In genomic region chr9:21329699-21330289, GRCm38 (mm10) we compare ENCODE assay signal across 15 mouse cellular contexts. TPM values are rescaled to one million over a fixed set of nuclear protein-coding genes. Genes with fewer than 3 reads are reported as not detected.
DNase-seq lines count a peak whose midpoint lies in the region; ATAC-seq lines count a peak whose summit lies in the region.
"Had no signal": no experiment of that assay in that cellular context is flagged by ENCODE, and none has a peak within 500 bp of the region (broad histone marks: within the 10 kb centered on the region; RNA-seq: fewer than 3 reads in every experiment).

No protein-coding gene starts in this region.

- H3K27me3 ChIP-seq in heart, embryonic 11.5 days (ENCODE audit: control insufficient read depth, insufficient read depth, low read length): no peaks in the 10 kb centered on the region
- H3K27me3 ChIP-seq in kidney, embryonic 16.5 days (ENCODE audit: insufficient read depth, low read length): no peaks in the 10 kb centered on the region
- H3K27me3 ChIP-seq: kidney, embryonic 15.5 days; limb, embryonic 13.5 days; neural tube, embryonic 12.5 days had no signal

- no peak overlapping the region for H3K4me2 ChIP-seq in heart, embryonic 11.5 days
- no peak overlapping the region for H3K4me2 ChIP-seq in kidney, embryonic 16.5 days (replicated peaks; ENCODE audit: low read depth, low read length)
- H3K4me2 ChIP-seq: kidney, embryonic 15.5 days; limb, embryonic 13.5 days; midbrain, embryonic 11.5 days; neural tube, embryonic 12.5 days had no signal

- peak overlapping the region; percentile 24; the same call in 1 of the 2 replicates for H3K9ac ChIP-seq in heart, embryonic 11.5 days (ENCODE audit: low read depth, low read length)
- H3K9ac ChIP-seq in kidney, embryonic 16.5 days (replicated peaks; ENCODE audit: low read length): no peak overlapping the region
- H3K9ac ChIP-seq: kidney, embryonic 15.5 days; limb, embryonic 13.5 days; neural tube, embryonic 12.5 days had no signal

- no peaks in the 10 kb centered on the region for H3K9me3 ChIP-seq in heart, embryonic 11.5 days (replicated peaks; ENCODE audit: control insufficient read depth, low read length)
- no peaks in the 10 kb centered on the region for H3K9me3 ChIP-seq in kidney, embryonic 16.5 days (ENCODE audit: low read length)
- H3K9me3 ChIP-seq: kidney, embryonic 15.5 days; limb, embryonic 13.5 days; neural tube, embryonic 12.5 days had no signal

- H3K36me3 ChIP-seq in heart, embryonic 11.5 days (ENCODE audit: control insufficient read depth, insufficient read depth, low read length): no peaks in the 10 kb centered on the region
- H3K36me3 ChIP-seq in kidney, embryonic 16.5 days (ENCODE audit: insufficient read depth, low read length): peaks cover 5% of the 10 kb centered on the region; the same call in 1 of the 2 replicates
- H3K36me3 ChIP-seq: kidney, embryonic 15.5 days had no signal

- H3K4me3 ChIP-seq in heart, embryonic 11.5 days (ENCODE audit: low read depth, low read length): no peak overlapping the region
- H3K4me3 ChIP-seq in kidney, embryonic 16.5 days (ENCODE audit: low read length): no peak overlapping the region
- H3K4me3 ChIP-seq: kidney, embryonic 15.5 days; limb, embryonic 13.5 days; neural tube, embryonic 12.5 days had no signal

- peaks cover 30% of the 10 kb centered on the region for H3K4me1 ChIP-seq in heart, embryonic 11.5 days (ENCODE audit: control insufficient read depth, insufficient read depth, low read length)
- H3K4me1 ChIP-seq in kidney, embryonic 16.5 days (ENCODE audit: insufficient read depth, low read length): peaks cover 16% of the 10 kb centered on the region

- H3K27ac ChIP-seq in heart, embryonic 11.5 days (ENCODE audit: low read depth, low read length): peak overlapping the region; percentile 67
- no peak overlapping the region for H3K27ac ChIP-seq in kidney, embryonic 16.5 days (ENCODE audit: low read length)
- H3K27ac ChIP-seq: kidney, embryonic 15.5 days; limb, embryonic 13.5 days; neural tube, embryonic 12.5 days had no signal

- no peak for DNase-seq in heart, postnatal 36 days
- DNase-seq in ovary, postnatal 36 days (ENCODE audit: low spot score): peak; percentile 5
- no peak for DNase-seq in ovary, postnatal 14 days (ENCODE audit: low spot score)
- DNase-seq in adrenal gland, postnatal 36 days: peak; percentile 34 to 56
- DNase-seq in naive thymus-derived CD4-positive, alpha-beta T cell, adult 2 months (ENCODE audit: low read depth): peak; percentile 64
- no peak for DNase-seq in urinary bladder, postnatal 4 days (ENCODE audit: low spot score in 2 of 2)
- DNase-seq: cerebellum, postnatal 36 days; layer of hippocampus, postnatal 36 days; right cerebral cortex, postnatal 14 days had no signal

- ATAC-seq in heart, embryonic 11.5 days (replicated peaks; ENCODE audit: insufficient number of reproducible peaks, low FRiP score, low TSS enrichment): no peak
- ATAC-seq in kidney, embryonic 16.5 days (ENCODE audit: low FRiP score, low TSS enrichment): no peak

- WGBS in heart, embryonic 11.5 days (ENCODE audit: insufficient replicate concordance): 89% methylated on average over 10 of the region's 10 CpGs
- WGBS in kidney, embryonic 16.5 days: 93% methylated on average over 10 of the region's 10 CpGs

- intact Hi-C loops in heart, postnatal 36 days (cut with DNase I): no loop called here

RNA-seq across cellular contexts. Expression of gene Slc44a2, which starts 9.3 kb away (rescaled TPM):
- polyA plus RNA-seq in heart, embryonic 11.5 days (2014; fragmentation: Nextera tagmentation; extraction: Ambion mirVana): 62.3 and 70.0 TPM in 2 replicates
- total RNA-seq in heart, postnatal 36 days (2021): 100 to 1,000 TPM; 118 to 124 TPM
- total RNA-seq in adrenal gland, postnatal 36 days (2021): 10 to 100 TPM; 35.2 to 54.2 TPM
- polyA plus RNA-seq in kidney, embryonic 16.5 days (2015; fragmentation: Nextera tagmentation; extraction: Ambion mirVana): 116 and 122 TPM in 2 replicates

RNA-seq across cellular contexts. Expression of gene Ap1m2, which starts 17.7 kb away (rescaled TPM):
- polyA plus RNA-seq in heart, embryonic 11.5 days (2014; fragmentation: Nextera tagmentation; extraction: Ambion mirVana): 0.55 and 1.1 TPM in 2 replicates
- not detected for total RNA-seq in heart, postnatal 36 days (2021)
- total RNA-seq in adrenal gland, postnatal 36 days (2021): not detected
- 45.2 and 48.9 TPM in 2 replicates for polyA plus RNA-seq in kidney, embryonic 16.5 days (2015; fragmentation: Nextera tagmentation; extraction: Ambion mirVana)

RNA-seq across cellular contexts. Expression of gene Ilf3, which starts 37.9 kb away (rescaled TPM):
- 120 and 138 TPM in 2 replicates for polyA plus RNA-seq in heart, embryonic 11.5 days (2014; fragmentation: Nextera tagmentation; extraction: Ambion mirVana)
- total RNA-seq in heart, postnatal 36 days (2021): 10 to 100 TPM; 28.9 to 29.0 TPM
- 10 to 100 TPM; 52.6 to 66.1 TPM for total RNA-seq in adrenal gland, postnatal 36 days (2021)
- polyA plus RNA-seq in kidney, embryonic 16.5 days (2015; fragmentation: Nextera tagmentation; extraction: Ambion mirVana): 208 and 220 TPM in 2 replicates

RNA-seq across cellular contexts. Expression of gene Cdkn2d, which starts 38.6 kb away (rescaled TPM):
- 88.4 and 99.8 TPM in 2 replicates for polyA plus RNA-seq in heart, embryonic 11.5 days (2014; fragmentation: Nextera tagmentation; extraction: Ambion mirVana)
- total RNA-seq in heart, postnatal 36 days (2021): 10 to 100 TPM; 15.9 to 18.4 TPM
- 10 to 100 TPM; 14.2 to 16.0 TPM for total RNA-seq in adrenal gland, postnatal 36 days (2021)
- 50.9 and 51.7 TPM in 2 replicates for polyA plus RNA-seq in kidney, embryonic 16.5 days (2015; fragmentation: Nextera tagmentation; extraction: Ambion mirVana)

RNA-seq across cellular contexts. Expression of gene Kri1, which starts 42.0 kb away (rescaled TPM):
- 9.9 and 12.3 TPM in 2 replicates for polyA plus RNA-seq in heart, embryonic 11.5 days (2014; fragmentation: Nextera tagmentation; extraction: Ambion mirVana)
- 10 to 100 TPM; 16.5 to 18.0 TPM for total RNA-seq in heart, postnatal 36 days (2021)
- 10 to 100 TPM; 24.8 to 32.2 TPM for total RNA-seq in adrenal gland, postnatal 36 days (2021)
- polyA plus RNA-seq in kidney, embryonic 16.5 days (2015; fragmentation: Nextera tagmentation; extraction: Ambion mirVana): 14.6 and 20.0 TPM in 2 replicates

Comparison
In these comparisons a context has a peak if more than half of its experiments do, and no peak if none do; other contexts are left out.
1. DNase-seq: peak in ovary, postnatal 36 days (single experiment), adrenal gland, postnatal 36 days (2 of 2) and naive thymus-derived CD4-positive, alpha-beta T cell, adult 2 months (single experiment); none in heart, postnatal 36 days (0 of 2), ovary, postnatal 14 days (single experiment) and urinary bladder, postnatal 4 days (0 of 2).